Mouse (Mus musculus): ENCODE measurements around the gene Ccni. TPM values are rescaled to one million over a fixed set of nuclear protein-coding genes. Genes with fewer than 3 reads are reported as not detected.

The Ccni gene
- total RNA-seq, 4 experiments from 2014 or later, result 245 to 256 (median 250) TPM

DNA sequence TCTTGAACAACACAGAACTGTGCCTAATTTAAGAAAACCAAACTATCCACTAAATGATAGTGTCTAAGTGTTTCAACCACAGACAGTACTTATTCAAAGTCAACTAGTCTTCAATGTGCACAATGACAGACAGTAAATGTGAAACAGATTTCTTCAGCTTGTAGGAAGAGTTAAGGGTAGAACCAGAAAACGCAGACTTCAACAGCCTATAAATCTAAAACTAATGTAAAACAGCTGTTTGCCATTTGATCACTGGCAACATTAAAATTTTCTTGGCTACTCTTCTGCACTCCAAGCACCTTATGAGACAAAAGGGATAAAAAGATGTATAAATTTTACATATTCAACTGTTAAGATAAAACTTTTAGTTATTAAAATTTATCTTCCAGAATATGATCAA, 5.1 kb downstream of the Ccni start:
- no peak for DNase-seq (ENCODE audit: low spot score in 2 of 2)

DNA sequence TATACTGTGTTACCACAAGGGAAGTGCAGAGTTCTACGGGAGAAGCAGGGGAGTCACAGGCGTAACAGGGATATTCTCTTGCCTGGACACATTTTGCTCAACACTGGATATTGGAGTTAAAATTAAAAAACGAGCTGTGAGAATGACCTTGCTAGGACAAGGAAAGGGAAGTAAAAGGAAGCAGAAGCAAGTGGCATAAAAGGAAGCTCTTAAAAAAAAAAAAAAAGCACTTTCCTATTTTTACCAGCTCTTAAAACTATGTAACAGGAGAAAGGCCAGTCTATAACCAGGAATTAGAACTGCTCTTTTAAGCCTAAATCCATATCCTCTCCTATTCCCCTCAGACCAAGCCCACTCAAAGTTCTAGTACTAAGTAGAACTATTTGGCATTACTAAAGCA, 8.1 kb downstream of the Ccni start:
- DNase-seq (ENCODE audit: low spot score in 2 of 2), result no peak

DNA sequence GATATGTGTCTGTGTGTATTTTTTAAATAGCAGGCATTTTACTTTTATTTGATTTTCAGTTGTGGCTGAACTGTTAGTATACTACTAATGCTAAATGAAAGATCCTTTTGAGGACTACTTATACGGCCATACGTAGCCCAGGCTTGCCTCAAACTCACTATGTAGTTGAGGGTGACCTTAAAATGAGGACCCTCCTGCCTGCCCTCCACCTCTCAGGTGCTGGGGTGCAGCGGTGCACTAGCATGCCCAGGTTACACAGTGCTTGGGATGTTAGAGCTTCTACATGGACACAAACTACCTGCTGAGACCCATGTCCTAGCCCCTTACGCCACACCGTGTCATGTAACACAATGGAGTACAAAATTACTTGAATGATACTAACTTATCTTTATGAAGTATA, 15.9 kb downstream of the Ccni start:
- no peak for DNase-seq (ENCODE audit: low spot score in 2 of 2)

DNA sequence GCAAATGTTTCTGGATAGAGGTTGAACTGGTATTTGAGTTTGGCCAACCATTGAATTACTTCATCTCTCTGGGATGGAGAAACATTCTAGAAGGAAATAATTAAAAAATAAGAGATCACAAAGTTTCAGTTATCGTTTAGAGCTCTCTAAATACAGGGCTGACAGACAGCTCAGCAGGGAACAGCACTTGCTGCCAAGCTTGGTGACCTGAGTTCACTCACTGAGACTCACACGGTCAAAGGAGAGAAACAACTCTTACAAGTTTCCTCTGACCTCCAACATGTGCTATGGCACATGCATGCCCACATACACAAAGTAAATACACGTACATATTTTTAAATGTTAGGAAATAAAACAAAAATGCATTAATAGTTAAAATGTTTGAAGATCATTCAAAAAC, 16.7 kb downstream of the Ccni start:
- no peak for DNase-seq (ENCODE audit: low spot score in 2 of 2)

DNA sequence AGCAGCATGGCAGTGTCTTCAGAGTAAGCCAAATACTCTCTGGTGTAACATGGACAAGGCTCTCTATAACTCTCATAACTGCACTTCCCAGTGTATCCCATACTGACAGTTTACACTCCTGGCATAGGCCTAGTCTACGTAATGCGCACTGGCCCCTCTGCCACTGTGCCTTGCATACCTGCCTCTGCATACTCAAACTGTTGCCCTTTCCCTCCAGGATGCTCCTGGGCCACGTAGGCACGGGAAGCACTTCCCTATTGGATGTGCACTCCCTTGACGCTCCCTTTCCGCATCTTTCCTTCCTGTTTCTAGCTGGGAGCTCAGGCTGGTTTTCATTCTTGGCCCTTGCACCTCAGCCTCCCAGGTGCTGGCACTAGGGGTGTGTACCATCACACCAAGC, 21.7 kb downstream of the Ccni start:
- no peak for DNase-seq (ENCODE audit: low spot score in 2 of 2)

DNA sequence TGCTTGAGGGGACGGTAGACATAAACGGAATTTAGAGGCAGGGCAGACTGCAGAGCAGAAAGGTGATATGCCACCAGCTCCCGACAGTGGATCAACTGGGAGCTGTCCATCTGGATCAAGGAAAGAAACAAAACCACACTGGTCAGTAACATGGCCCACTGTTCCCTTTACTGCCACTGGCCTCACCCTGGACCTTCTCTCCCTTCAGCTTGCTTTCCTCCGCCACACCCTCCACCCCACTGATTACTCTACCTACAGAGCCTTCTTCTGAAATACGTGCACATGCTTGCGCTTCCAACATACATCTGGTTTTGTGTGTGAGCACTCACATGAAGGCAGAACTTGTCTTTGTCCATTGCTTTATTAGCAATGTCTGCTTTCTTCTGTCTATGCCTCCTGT, 23.0 kb downstream of the Ccni start:
- DNase-seq (ENCODE audit: low spot score in 2 of 2), result no peak

DNA sequence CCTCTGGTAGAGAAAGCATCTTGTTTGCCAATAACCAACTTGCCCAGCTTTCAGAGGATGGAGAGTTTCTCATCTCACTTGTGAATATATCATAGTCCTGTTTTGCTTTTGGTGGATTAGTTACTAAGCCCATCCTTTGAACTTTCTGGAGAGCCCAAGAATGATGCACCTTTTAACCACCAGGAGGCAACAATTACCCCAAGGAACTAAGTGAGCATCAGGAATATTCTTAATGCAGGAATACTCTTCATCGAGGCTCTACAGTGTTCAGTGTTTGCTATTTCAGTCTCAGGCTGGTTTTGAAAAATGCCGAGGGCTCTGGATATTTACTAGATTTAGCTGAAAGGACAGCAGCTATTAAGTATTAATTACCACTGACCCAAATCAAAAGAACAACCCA, 26.0 kb downstream of the Ccni start:
- DNase-seq (ENCODE audit: low spot score in 2 of 2), result no peak

DNA sequence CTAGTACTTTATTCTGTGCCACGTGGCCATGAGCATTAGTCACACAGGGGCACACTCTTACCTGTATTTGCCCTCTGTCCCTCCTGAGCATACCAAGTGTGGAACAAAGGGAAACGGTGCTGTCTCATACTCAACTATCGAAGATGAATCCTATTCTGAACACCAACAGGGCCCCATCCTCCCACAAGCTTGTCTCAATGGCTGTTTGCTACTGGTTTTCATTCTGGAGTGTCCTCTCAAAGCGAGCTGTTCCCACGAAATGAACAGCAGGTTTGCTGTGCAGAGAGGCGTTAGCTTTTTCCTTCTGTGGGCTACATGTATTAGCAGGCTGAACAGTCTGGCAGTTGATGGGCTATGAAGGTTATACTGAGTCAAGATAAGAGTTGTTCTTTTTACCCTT, 27.7 kb downstream of the Ccni start:
- DNase-seq (ENCODE audit: low spot score in 2 of 2), result peak; percentile 47 to 48

DNA sequence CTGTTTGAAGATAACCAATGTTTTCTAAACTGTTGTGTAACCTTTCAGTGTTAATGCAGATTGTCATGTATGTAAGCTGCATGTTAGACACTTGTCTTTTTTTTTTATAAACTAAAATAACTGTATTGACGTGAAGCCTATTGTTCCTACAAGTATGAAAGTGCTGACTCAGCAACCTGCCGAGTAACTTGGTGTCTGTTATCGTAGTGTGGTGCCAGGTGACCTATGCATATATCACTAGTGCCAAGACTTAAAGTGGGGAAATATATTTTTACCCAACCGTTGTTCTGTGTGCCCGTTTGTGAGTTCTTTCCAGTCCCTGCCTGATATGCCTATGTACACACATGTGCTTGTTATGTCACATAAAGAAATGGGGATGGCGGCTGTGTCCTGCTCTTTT, 31.6 kb downstream of the Ccni start:
- DNase-seq (ENCODE audit: low spot score in 2 of 2), result no peak

DNA sequence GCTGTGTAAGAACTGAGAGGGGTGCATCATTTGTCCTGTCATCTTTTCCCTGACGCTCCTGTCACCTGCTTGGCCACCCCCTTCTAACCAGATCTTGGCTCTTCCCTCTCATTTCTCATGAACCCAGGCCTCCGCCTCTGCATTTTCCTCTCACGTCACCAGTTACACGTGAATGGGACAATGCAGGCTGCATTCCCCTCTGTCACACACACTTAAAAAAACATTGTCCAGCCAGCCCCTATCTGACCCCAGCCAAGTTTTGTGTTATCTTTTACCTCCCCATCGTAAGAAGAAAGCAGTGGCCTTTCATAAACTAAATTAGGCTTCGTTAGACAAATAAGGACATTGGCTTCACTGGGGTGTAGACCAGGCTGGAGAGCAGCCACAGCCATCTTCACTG, 33.8 kb downstream of the Ccni start:
- DNase-seq (ENCODE audit: low spot score in 2 of 2), result no peak

DNA sequence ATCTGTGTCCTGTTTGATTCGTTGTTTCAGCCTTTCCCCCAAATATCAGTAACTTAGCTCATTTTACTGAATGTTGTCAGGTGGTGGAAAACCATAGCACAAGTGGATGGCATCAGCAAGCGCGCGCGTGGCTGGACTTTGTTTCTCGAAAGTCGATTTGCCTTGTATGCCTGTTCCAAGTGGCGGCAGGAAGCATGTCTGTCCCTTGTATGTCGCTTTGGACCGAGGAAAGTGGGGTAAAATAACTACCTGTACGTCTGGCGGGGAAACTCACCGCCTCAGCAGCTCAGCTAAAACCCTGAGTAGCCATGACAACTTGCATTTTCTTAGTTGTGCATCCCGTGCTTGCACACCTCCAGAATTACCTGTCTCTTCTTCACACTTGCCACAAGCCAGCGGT, 34.9 kb downstream of the Ccni start:
- no peak for DNase-seq (ENCODE audit: low spot score in 2 of 2)

DNA sequence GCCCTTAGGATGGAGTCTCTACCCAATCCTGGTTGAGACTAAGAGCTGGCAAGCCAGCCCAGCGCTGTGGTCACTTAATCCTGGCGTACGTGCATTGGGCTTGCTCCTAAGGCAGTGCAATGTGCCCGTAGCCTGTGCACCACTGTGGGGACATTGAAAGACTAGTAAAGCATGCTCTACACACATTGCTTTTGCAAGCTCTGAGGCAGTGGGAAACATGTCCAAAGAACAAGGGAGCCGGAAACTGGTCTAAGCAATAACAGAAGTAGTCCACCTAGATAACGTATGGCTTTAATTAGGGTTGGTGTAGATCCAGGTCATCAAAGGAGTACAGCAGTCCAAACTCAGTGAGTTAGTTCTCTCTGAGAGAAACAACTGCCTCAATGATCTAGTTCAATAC, 37.6 kb downstream of the Ccni start:
- no peak for DNase-seq (ENCODE audit: low spot score in 2 of 2)

DNA sequence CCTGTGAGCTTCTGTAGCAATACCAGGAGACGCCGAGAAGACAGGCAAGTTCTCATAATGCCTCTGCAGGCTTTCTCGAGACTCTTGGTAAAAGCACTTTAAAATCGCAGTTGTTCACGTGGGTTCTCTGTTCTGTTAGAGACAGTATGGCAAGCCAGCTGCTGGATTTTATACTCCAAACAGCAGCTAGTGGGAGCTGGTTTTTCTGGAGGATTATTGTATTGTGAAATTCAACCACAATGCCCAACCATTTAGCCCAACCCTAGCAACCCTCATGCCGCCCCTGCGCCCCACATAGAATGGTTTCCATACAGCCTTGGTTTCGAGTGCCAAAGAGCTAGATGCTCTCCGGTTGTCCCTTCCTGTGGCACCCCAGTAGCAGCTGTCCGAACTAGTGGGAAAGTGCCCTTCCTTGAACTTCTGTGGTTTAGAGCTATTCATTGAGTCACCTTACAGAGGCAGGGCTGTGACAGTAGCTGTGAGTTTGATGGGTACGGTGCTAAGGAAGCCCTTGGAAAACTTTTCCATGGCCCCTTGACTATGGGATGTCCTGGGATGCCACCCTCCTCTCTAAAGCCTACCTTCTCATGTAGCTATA, 38.3 kb downstream of the Ccni start:
- no peak for DNase-seq (ENCODE audit: low spot score in 2 of 2)

DNA sequence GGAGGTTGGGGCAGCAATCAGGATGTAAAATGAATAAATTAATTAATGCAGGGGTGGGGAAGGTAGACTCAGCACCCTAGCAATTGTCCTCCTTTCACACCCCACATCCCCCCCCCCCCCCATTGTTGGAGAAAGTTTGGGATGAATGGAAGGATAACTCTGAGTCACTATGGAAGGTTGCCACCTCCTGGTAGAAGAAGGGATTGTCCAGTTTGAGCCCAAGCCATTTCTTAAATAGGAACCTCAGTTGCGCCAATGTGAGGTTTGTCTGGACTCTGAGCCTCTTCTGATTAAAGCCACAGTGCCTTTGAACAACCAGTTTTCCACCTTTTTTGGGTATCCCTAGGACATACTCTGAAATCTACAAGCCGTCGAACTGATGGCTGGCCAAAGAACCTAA, 42.8 kb downstream of the Ccni start:
- DNase-seq (ENCODE audit: low spot score in 2 of 2), result peak in 1 of 2 experiments; percentile 56

DNA sequence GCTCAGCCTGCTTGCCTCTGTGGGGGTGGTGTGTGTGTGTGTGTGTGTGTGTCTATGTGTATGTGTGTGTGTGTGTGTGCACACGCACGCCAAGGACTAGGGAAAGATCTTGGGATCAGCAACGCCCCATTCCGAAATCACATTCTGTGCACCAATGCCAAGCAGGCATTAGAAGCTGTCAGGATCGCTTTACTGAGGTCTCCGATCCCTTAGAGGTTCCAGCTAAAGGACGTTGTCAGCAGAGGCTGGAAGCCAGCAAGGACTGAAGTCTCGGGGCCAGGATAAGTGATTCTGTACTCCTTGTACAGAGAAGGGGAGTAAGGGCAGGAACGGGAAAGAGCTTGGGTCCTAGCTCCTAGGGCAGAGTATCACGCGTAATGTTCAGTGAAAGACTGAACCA, 51.9 kb downstream of the Ccni start:
- DNase-seq (ENCODE audit: low spot score in 2 of 2), result no peak

DNA sequence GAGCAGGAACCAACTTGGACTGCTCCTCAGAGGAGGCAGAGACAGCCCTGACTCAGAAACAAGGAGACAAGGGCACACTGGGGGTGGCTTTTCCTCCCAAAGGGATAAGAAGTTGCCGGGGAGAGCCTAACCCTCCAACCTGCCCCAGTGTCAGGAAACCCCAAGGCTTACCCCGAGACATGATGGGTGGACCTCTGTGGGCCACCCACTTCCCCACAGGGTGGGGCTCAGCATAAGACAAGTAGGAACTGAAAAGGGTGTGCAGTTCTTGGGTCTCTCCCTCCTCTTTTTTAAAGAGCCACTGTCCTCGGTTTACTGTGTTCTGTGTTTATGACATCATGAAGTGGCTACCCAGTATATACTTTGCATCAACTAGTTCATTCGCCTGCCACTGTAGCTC, 53.8 kb downstream of the Ccni start:
- DNase-seq (ENCODE audit: low spot score in 2 of 2), result no peak

DNA sequence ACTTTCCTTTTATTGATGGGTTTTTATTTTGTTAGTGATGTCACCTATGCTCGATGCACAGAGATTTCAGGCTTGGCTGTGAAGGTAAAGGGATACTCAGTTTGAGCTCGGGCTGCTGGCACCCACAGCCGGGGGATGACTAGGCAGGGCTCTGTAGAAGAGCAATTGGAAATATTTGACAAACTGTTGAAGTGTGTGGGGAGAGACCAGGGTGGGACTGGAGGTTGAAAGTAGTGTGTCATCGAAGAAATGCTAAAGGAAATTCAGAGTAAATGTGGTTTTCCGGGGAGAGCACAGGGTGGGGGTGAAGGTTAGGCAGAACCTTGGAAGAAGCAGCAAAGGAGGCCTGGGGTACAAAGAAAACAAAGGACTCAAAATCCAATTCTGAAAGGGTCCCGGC, 54.3 kb downstream of the Ccni start:
- DNase-seq (ENCODE audit: low spot score in 2 of 2), result no peak

DNA sequence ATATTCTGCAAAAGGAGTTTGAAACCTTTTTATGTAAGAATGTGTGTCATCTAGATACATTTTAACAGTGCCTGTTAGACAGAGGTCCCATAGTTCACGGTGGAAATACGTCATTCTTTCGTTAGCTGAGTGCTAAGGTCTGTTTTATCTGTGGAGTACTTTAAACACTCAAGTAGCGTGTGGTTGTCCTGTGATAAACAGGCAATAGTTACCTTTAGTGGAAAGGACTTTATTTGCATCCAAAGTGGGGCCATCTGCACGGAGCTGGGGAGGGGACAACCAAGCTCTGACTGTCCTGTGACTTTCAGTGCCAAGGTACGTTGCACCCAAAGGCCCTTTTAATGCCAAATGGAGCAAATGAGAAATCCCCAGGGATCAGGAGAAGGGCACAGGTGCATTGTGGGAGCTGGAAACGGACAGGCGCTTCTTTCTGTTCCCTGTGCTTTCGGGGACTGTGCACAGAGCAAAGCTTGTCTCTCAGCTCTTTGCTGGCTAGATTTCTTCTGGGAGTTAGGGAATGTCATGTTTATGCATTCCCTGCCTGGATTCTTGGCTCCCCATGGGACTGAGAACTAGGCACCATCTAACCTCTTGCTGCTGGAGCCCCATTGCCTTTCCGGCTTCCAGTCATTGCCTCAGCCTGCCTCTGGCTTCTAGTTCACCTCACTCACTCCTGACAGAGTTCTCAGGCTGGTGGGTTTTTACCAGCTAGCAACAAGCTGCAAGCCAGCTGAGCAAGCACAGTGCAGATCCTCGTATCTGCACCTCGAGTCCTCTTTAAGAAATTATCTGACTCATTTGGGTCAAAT, 56.1 kb downstream of the Ccni start:
- DNase-seq (ENCODE audit: low spot score in 2 of 2), result no peak

DNA sequence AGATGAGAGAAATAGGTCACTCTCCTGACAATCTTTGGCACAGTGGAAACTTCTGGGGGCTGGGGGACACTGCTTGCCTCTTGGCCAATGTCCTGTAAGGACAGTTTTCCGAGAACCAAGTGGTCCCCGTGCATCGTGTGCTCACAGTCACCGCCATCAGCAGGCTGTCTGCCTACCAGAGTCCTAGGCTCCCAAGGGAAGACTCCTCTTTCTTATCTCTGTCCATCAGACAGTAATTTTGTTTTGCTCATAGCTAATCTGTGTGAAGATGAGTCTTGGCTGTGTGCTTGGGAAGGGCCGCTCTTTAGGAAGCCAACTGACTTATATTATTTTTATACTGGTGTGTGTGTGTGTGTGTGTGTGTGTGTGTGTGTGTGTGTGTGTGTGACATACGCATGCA, 60.8 kb downstream of the Ccni start:
- DNase-seq (ENCODE audit: low spot score in 2 of 2), result no peak

DNA sequence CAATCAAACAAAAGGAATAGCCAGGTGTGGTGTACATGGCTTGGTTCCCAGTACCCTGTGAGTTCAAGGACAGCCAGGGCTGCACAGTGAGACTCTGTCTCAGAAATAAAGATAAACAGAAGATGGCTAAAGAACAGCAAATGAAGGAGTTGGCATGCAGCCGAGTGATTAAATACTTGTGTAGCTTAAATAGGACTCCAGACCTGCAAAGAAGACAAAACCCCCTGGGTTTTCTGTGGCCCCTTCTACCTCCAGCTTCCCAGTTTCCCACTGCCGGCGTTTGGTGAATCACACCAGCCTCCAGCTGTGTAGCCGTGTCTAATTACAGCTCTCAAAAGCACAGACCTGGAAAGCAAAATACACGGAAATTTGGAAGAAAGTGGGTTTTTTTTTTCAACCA, 61.4 kb downstream of the Ccni start:
- no peak for DNase-seq (ENCODE audit: low spot score in 2 of 2)

DNA sequence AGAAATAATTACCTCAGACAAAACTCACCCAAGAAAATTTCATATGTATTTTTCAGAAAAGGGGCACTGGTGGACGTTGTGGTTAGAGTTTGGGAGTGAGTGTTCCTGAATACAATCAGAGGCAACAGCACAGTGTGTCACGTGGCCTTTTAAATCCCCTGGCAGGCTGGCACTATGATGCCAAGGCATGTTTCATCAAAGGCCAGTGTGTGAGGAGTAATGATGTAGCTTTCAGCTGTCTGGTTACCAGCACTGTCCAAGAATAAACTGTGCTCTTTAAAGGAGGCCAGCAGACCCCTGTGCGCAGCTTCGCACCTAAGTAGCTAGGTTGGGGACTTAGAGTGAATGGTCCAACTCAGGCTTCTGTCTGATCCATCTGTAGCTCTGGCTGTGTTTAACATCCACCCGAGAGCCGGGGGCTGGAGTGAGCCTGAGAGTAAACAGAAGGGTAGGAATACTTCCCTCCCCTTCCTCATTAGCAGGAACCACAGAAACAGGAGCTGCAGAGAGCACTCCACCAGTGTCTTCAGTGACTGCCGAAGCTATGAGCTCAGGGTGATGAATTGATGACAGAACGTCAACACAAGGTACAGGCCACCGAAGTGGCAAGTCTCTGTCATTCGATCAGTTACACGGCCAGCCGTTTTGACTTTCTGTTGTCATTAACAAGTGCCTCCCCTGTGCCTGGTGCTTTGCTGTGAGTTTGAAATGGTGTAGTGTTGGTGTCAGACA, 62.8 kb downstream of the Ccni start:
- no peak for DNase-seq (ENCODE audit: low spot score in 2 of 2)

DNA sequence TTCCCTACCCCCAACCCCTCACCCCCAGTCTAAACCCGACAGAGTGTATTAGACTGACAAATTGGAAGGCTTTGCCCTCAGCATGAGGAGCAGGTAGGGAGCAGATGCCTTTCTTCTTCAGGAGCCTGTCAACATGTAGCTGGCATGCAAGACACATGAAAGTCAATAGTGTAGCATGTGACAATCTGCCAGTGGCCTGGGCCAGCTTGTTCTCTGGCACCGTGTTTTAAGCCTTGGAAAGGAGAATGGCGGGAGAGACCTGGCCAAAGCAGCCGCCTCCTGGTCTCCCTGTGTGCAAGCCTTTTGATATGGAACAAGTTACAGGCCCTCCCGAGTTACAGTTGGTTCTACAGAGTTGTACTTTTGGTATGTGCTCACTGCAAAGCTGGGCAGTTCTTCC, 65.5 kb downstream of the Ccni start:
- no peak for DNase-seq (ENCODE audit: low spot score in 2 of 2)

DNA sequence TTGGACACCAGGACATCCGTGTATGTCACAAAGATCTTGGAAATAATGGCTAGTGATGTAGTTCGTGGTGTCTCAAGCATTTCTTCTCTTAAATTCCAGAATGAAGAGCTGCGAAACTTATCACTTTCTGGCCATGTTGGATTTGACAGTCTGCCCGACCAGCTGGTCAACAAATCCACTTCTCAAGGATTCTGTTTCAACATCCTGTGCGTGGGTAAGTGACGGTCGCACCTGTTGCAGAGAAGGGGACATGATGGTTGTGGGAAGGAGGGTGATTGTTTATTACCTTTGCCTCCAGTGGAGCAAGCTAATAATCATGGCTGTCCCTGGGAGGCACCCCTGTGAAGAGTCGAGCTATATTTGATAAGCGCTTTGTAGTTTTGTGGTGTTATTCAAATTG, 66.9 kb downstream of the Ccni start:
- no peak for DNase-seq (ENCODE audit: low spot score in 2 of 2)

All from layer of hippocampus, adult 8-10 months (tissue).